Mouse (Mus musculus) forebrain, embryonic 16.5 days (tissue): ENCODE measurements around the gene Gm20388. TPM values are rescaled to one million over a fixed set of nuclear protein-coding genes. Genes with fewer than 3 reads are reported as not detected.
"Not testable (repeated sequence)": the region's sequence is repeated elsewhere in the genome, so short reads cannot be mapped to it uniquely, and the experiment has no call there.

ENCODE experiments used
- ATAC-seq: fragments of 200-750 bp; cut with Nextera tagmentation; 2 replicates; pipeline ENCODE4 v1.8.0; 2017; ENCODE audit warnings: mild to moderate bottlenecking, moderate library complexity
- H3K27ac ChIP-seq: fragments of 300-500 bp; sonication (generic); 2 replicates; pipeline ENCODE4 v1.5.1; 2014; ENCODE audit warnings: low read length, control low read depth
- H3K27me3 ChIP-seq: fragments of 300-500 bp; sonication (generic); replicated peaks from 2 replicates; pipeline ENCODE4 v1.6.1; 2014; ENCODE audit warnings: low read length; ENCODE audit not compliant: control insufficient read depth, insufficient read depth
- H3K36me3 ChIP-seq: fragments of 300-500 bp; sonication (generic); 2 replicates; pipeline ENCODE4 v1.6.1; 2014; ENCODE audit not compliant: control insufficient read depth, insufficient read depth
- H3K4me1 ChIP-seq: fragments of 300-500 bp; sonication (generic); replicated peaks from 2 replicates; pipeline ENCODE4 v1.6.1; 2014; ENCODE audit warnings: low read length; ENCODE audit not compliant: control insufficient read depth, insufficient read depth
- H3K4me2 ChIP-seq: fragments of 300-500 bp; sonication (generic); 2 replicates; pipeline ENCODE4 v1.6.1; 2014; ENCODE audit warnings: mild to moderate bottlenecking, low read length, control low read depth
- H3K4me3 ChIP-seq: fragments of 300-500 bp; sonication (generic); replicated peaks from 2 replicates; pipeline ENCODE4 v1.5.1; 2014; ENCODE audit warnings: mild to moderate bottlenecking, low read length, control low read depth
- H3K9ac ChIP-seq: fragments of 300-500 bp; sonication (generic); replicated peaks from 2 replicates; pipeline ENCODE4 v1.6.1; 2014; ENCODE audit warnings: low read depth, low read length, control low read depth
- H3K9me3 ChIP-seq: fragments of 300-500 bp; sonication (generic); 2 replicates; pipeline ENCODE4 v1.6.1; 2016; ENCODE audit warnings: low read length; ENCODE audit not compliant: control insufficient read depth
- WGBS: fragments of 180-500 bp; shearing (Covaris S2); extraction: QIAGEN DNeasy Blood & Tissue Kit; methylation state at CpG from one replicate; pipeline ENCODE4 v1.1.7; 2014; 5-methylcytosine and 5-hydroxymethylcytosine counted together
- polyA plus RNA-seq: library from polyadenylated mRNA; unstranded; fragments of >200 nt; fragmentation: Nextera tagmentation; extraction: Ambion mirVana; gene quantifications from 2 replicates; pipeline ENCODE4 v1.2.1, GENCODE M21; 2015

Gm20388 gene
- polyA plus RNA-seq, 1 experiment from 2014 or later = 4.7 TPM

DNA sequence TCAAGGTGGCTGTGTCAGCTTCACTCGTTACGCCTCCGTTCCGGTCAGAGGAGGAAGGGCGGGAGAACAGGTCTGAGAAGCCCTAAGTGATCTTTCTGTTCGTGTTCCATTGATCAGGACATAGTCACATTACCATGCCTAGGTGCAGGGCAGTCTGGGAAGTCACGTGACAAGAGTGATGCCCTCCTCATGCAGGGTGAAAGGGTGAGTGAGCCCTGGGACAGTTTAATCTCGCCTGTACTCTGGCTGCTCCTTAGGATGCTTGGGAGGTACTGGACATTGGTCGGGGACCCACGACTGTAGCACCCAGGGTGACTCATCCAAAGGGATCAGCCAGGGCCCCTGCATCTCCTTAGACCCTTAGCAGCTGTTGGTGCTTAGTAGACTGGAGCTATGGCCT lies 3535.3 kb downstream of the Gm20388 start:
- H3K36me3 ChIP-seq = no peaks in the 10 kb centered on the region
- H3K9ac ChIP-seq = no peak overlapping the region
- H3K4me3 ChIP-seq = no peak overlapping the region
- 92% methylated on average over 10 of the region's 10 CpGs for WGBS
- peaks cover 12% of the 10 kb centered on the region for H3K4me1 ChIP-seq
- H3K4me2 ChIP-seq = no peak overlapping the region
- H3K27ac ChIP-seq = no peak overlapping the region
- no peaks in the 10 kb centered on the region for H3K27me3 ChIP-seq
- ATAC-seq = no peak
- H3K9me3 ChIP-seq = no peaks in the 10 kb centered on the region

DNA sequence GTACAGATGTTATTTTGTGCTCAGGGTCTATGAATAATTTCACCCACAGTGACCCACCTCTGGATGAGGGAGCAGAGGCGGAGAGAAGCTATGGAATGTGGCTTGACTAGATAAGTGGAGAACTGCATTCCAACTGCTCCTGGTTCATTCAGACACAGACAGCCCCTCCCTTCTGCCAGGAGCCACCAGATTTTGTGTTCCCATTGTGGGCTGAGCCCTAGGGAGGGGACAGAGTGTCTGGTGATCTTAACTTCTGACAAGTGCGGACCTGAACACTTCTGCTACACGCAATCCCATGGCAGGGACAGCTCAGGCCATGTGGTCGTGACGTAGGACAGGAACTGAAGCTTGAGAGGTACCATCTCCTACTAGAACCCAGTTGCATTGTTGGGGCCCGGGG lies 3536.2 kb downstream of the Gm20388 start:
- ATAC-seq = no peak
- WGBS = 95% methylated on average over 6 of the region's 6 CpGs

DNA sequence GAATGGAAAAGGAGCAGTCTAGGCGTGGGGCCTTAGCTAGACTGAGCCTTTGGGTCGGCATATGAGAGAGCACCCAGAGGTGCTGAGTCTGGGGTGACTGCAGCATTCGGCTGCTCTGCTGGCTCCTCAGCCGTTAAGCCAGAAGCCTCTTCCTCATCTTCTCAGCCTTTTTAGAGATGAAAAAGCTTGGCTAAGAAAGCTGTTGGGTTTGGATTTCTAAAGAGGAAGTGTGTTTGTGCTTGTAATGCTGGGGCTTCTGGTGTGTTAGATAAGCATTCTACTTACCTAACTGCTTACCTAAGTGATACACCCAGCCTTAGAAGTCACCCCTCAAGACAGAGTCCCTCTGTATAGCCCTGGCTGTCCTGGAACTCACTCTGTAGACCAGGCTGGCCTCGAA lies 3540.1 kb downstream of the Gm20388 start:
- Histone ChIP-seq H3K27ac (no peak overlapping the region), H3K4me3 (no peak overlapping the region), H3K9me3 (no peaks in the 10 kb centered on the region), H3K4me2 (no peak overlapping the region), H3K36me3 (peaks cover 16% of the 10 kb centered on the region), H3K4me1 (no peaks in the 10 kb centered on the region), H3K27me3 (no peaks in the 10 kb centered on the region), H3K9ac (no peak overlapping the region)
- no peak for ATAC-seq
- 91% methylated on average over 5 of the region's 5 CpGs for WGBS

More for the DNA sequence above, 3536.2 kb downstream of the Gm20388 start:
- H3K4me3 ChIP-seq = no peak overlapping the region
- peaks cover 12% of the 10 kb centered on the region for H3K4me1 ChIP-seq
- H3K36me3 ChIP-seq = no peaks in the 10 kb centered on the region
- no peak overlapping the region for H3K9ac ChIP-seq
- H3K9me3 ChIP-seq = no peaks in the 10 kb centered on the region
- no peak overlapping the region for H3K27ac ChIP-seq
- H3K27me3 ChIP-seq = no peaks in the 10 kb centered on the region
- H3K4me2 ChIP-seq = no peak overlapping the region

DNA sequence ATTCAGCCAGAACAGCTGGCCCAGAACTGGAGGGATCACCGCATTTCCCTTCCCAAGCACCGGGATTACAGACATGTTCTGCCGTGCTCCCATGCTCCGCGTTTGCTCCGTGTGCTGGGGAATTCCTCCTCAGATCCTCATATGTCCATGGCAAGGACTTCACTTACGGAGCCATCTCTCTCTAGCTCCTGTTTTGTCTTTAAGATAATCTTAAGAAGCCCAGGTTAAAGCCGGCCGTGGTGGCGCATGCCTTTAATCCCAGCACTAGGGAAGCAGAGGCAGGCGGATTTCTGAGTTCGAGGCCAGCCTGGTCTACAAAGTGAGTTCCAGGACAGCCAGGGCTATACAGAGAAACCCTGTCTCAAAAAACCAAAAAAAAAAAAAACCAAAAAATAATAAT lies 3541.1 kb downstream of the Gm20388 start:
- ATAC-seq, H3K4me3 ChIP-seq, H3K9me3 ChIP-seq, H3K4me2 ChIP-seq, H3K4me1 ChIP-seq, H3K27ac ChIP-seq, H3K9ac ChIP-seq, H3K27me3 ChIP-seq: not testable (repeated sequence)
- H3K36me3 ChIP-seq = peaks cover 16% of the 10 kb centered on the region
- 92% methylated on average over 12 of the region's 12 CpGs for WGBS

DNA sequence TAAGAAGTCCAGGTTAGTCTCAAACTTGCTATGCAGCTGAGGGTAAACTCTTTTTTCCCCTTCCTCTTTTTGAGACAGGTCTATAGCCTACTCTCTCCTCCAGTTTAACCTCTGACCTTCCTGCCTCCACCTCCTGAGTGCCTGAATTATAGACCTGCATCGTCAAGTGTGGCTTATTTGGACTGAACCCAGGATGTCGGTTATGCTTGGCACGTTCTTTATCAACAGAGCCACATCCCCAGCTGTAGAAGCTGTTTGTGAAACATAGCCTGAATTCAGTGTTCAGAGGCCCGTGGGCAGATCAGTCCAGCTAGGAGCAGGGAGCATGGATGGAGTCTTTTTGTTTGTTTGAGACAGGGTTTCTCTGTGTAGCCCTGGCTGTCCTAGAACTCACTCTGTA lies 3541.5 kb downstream of the Gm20388 start:
- H3K4me2 ChIP-seq = no peak overlapping the region
- no peak overlapping the region for H3K9ac ChIP-seq
- H3K36me3 ChIP-seq = peaks cover 16% of the 10 kb centered on the region
- no peaks in the 10 kb centered on the region for H3K4me1 ChIP-seq
- 83% methylated on average over 4 of the region's 4 CpGs for WGBS
- H3K27ac ChIP-seq = no peak overlapping the region
- H3K27me3 ChIP-seq = no peaks in the 10 kb centered on the region
- no peak overlapping the region for H3K4me3 ChIP-seq
- no peak for ATAC-seq
- no peaks in the 10 kb centered on the region for H3K9me3 ChIP-seq

DNA sequence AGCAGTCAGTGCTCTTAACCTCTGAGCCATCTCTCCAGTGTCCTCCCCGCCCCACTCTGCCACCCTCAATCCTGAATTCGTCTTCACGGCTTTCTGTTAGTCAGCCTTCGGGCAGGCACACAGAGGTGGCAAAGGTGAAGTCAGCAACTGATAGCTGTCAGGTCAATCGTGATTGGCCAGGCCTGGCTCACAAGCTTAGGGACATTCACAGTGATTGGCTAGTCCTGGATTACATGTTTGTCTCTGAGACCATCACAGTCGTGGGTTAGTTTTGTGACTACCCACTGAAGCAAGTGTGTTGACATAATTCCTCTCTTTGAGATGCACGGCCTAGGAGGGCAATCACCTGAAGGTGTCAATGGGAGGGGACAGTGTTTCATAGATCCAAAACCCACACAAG lies 3542.7 kb downstream of the Gm20388 start:
- WGBS = 82% methylated on average over 7 of the region's 7 CpGs

DNA sequence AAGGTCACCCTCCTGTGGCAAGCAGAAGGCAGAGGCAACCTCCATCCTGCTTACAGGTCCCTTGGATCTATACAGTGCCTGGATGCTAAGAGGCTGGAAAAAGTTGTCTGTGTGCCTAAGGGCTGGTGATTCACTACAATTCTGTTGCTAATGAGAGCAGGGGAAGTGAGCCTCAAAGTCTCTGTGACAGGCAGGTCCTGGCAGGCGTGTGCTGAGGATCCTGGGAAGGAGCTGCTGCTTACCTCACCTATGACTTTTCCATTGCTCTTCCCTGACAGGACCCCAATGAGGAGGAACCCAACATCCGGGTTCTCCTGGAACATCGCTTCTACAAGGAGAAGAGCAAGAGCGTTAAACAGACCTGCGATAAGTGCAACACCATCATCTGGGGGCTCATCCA lies 3543.3 kb downstream of the Gm20388 start:
- Histone ChIP-seq H3K4me2 (no peak overlapping the region), H3K9me3 (no peaks in the 10 kb centered on the region), H3K4me3 (no peak overlapping the region), H3K4me1 (no peaks in the 10 kb centered on the region), H3K27me3 (no peaks in the 10 kb centered on the region), H3K36me3 (peaks cover 25% of the 10 kb centered on the region), H3K9ac (no peak overlapping the region), H3K27ac (no peak overlapping the region)
- 92% methylated on average over 5 of the region's 5 CpGs for WGBS
- no peak for ATAC-seq

More for the DNA sequence above, 3542.7 kb downstream of the Gm20388 start:
- H3K4me3 ChIP-seq = no peak overlapping the region
- no peaks in the 10 kb centered on the region for H3K9me3 ChIP-seq
- no peak for ATAC-seq
- no peaks in the 10 kb centered on the region for H3K4me1 ChIP-seq
- H3K4me2 ChIP-seq = no peak overlapping the region
- peaks cover 19% of the 10 kb centered on the region for H3K36me3 ChIP-seq
- H3K9ac ChIP-seq = no peak overlapping the region
- H3K27me3 ChIP-seq = no peaks in the 10 kb centered on the region
- H3K27ac ChIP-seq = no peak overlapping the region

DNA sequence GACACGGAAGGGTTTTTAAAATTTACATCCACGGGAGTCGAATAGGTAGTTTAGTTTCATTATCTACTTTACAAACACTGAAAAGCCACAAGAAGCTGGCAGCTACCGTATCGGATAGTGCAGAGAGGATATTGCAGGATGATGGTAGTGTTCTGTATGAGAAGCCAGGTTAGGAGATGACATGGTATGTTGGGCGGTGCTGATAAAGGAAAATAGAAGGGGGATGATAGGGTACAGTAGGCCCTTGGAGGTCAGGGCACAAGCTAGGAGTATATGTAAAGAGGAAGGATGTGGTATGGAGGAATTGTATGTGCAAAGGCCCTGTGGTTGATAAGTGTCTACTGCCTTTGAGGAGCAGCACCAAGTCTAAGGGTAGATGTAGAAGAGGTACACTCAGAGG lies 3543.9 kb downstream of the Gm20388 start:
- no peak overlapping the region for H3K4me2 ChIP-seq
- no peaks in the 10 kb centered on the region for H3K4me1 ChIP-seq
- H3K36me3 ChIP-seq = peaks cover 28% of the 10 kb centered on the region
- no peak overlapping the region for H3K9ac ChIP-seq
- WGBS = 96% methylated on average over 6 of the region's 6 CpGs
- H3K27ac ChIP-seq = no peak overlapping the region
- no peaks in the 10 kb centered on the region for H3K27me3 ChIP-seq
- no peak overlapping the region for H3K4me3 ChIP-seq
- ATAC-seq = no peak
- H3K9me3 ChIP-seq = no peaks in the 10 kb centered on the region

DNA sequence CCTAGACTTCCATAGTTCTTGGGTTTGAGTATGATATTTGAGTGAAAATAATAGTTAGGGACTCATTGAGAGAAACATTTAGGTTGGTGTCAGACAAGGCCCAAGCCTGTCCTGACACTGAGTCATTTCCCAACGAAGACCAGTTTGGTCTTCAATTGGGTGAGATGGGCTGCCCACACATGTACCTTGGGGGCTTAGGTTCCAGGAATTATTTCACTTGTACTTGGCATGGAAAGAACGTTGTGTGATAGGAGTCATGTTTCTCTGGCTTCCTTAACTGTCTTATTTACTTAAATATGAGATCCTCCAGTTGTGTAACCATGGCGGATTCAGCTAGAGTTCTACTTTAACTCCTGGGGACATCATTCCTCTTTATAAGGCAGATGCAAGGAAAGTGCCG lies 3553.0 kb downstream of the Gm20388 start:
- no peak overlapping the region for H3K27ac ChIP-seq
- WGBS = 93% methylated on average over 4 of the region's 4 CpGs

DNA sequence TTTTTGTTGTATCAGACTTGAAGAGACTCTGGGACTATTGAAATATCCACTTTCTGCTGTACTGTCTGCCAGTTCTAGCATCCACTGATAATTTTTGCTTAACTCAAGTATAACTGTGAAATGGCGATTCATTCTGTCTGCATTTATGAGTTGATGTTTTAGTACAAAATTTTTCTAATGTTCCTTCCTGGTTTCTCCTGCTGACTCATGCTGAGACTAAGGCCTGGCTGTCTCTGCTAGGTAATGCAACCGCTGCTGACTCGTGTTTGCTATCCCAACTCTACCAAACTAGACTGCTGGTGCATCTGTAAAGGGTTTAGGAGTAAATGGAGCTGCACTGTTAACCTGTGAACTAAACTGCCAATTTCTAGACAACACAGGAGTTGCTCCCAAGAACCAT lies 3556.8 kb downstream of the Gm20388 start:
- Histone ChIP-seq H3K4me1 (no peaks in the 10 kb centered on the region), H3K9me3 (no peaks in the 10 kb centered on the region), H3K27ac (no peak overlapping the region), H3K27me3 (no peaks in the 10 kb centered on the region), H3K4me2 (no peak overlapping the region), H3K36me3 (peaks cover 2% of the 10 kb centered on the region; the same call in 1 of the 2 replicates), H3K4me3 (no peak overlapping the region), H3K9ac (no peak overlapping the region)
- WGBS = 78% methylated on average over 3 of the region's 3 CpGs
- ATAC-seq = no peak

More for the DNA sequence above, 3553.0 kb downstream of the Gm20388 start:
- H3K9ac ChIP-seq = no peak overlapping the region
- H3K4me2 ChIP-seq = no peak overlapping the region
- H3K9me3 ChIP-seq = no peaks in the 10 kb centered on the region
- H3K27me3 ChIP-seq = no peaks in the 10 kb centered on the region
- ATAC-seq = no peak
- H3K4me3 ChIP-seq = no peak overlapping the region
- no peaks in the 10 kb centered on the region for H3K4me1 ChIP-seq
- peaks cover 17% of the 10 kb centered on the region for H3K36me3 ChIP-seq
